Comparison of ENCODE assay signal across 14 mouse cellular contexts in the genomic region with DNA sequence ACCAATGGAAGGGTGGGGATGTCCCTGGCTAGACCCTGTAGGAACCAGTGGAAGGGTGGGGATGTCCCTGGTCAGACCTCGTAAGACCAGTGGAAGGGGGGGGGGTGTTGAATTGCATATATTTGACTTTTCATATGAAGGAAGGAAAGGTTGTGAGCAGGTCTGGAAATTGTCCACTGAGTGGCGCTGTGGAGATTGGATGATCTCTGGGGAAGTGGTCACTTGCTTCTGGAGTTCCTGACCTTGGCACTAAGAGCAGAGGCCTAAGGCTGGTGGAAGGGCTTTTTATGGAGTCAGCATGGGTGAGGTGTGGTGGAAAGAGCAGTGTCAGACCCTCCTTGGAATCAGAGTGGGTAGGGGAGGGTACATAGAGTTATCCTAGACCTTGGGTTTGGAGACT. TPM values are rescaled to one million over a fixed set of nuclear protein-coding genes. Genes with fewer than 3 reads are reported as not detected.
DNase-seq lines count a peak whose midpoint lies in the region; ATAC-seq and TF ChIP-seq lines count a peak whose summit lies in the region.
"Had no signal": no experiment of that assay in that cellular context is flagged by ENCODE, and none has a peak within 500 bp of the region (broad histone marks: within the 10 kb centered on the region; RNA-seq: fewer than 3 reads in every experiment).

No protein-coding gene starts in this region.

- H3K4me3 ChIP-seq in midbrain, embryonic 11.5 days (ENCODE audit: low read depth, low read length), result no peak overlapping the region
- H3K4me3 ChIP-seq in midbrain, embryonic 13.5 days (replicated peaks), result no peak overlapping the region
- no peak overlapping the region for H3K4me3 ChIP-seq in ES-E14 (ENCODE audit: insufficient read depth in 1 of 2, low read depth in 1 of 2, low read length in 2 of 2, poor library complexity in 1 of 2, severe bottlenecking in 1 of 2)
- H3K4me3 ChIP-seq: heart, embryonic 15.5 days had no signal

- H3K27me3 ChIP-seq in midbrain, embryonic 11.5 days (ENCODE audit: control insufficient read depth, insufficient read depth, low read length), result no peaks in the 10 kb centered on the region; the same call in 1 of the 2 replicates
- no peaks in the 10 kb centered on the region for H3K27me3 ChIP-seq in midbrain, embryonic 13.5 days
- H3K27me3 ChIP-seq: heart, embryonic 15.5 days had no signal

- no peaks in the 10 kb centered on the region for H3K4me1 ChIP-seq in midbrain, embryonic 11.5 days (ENCODE audit: control insufficient read depth, insufficient read depth, low read length)
- H3K4me1 ChIP-seq in midbrain, embryonic 13.5 days (replicated peaks), result peaks cover 7% of the 10 kb centered on the region; the same call in 1 of the 2 replicates
- H3K4me1 ChIP-seq in ES-E14 (ENCODE audit: control insufficient read depth in 2 of 2, insufficient read depth in 2 of 2, low read length in 2 of 2, poor library complexity in 1 of 2), result no peaks in the 10 kb centered on the region

- DNase-seq in heart, adult 11 months, result peak; percentile 84
- no peak for DNase-seq in heart, adult 9 months (ENCODE audit: low spot score in 2 of 2)
- DNase-seq in midbrain, embryonic 11.5 days (ENCODE audit: low spot score, missing footprints), result peak; percentile 76
- DNase-seq in ES-E14 (ENCODE audit: low read depth, low spot score), result peak; percentile 3
- DNase-seq in brain, adult 2 months (ENCODE audit: low read depth, low spot score), result peak; percentile 36
- no peak for DNase-seq in right cerebral cortex, postnatal 36 days (ENCODE audit: low spot score in 2 of 2)
- no peak for DNase-seq in left cerebral cortex, postnatal 4 days
- DNase-seq: kidney, adult 8-10 months; spleen, adult 18-20 months had no signal

- H3K9ac ChIP-seq in midbrain, embryonic 11.5 days (ENCODE audit: low read length), result no peak overlapping the region
- no peak overlapping the region for H3K9ac ChIP-seq in midbrain, embryonic 13.5 days (replicated peaks)
- no peak overlapping the region for H3K9ac ChIP-seq in ES-E14 (ENCODE audit: insufficient read depth, low read depth, low read length, poor library complexity, severe bottlenecking)
- H3K9ac ChIP-seq: heart, embryonic 15.5 days had no signal

- in situ Hi-C loops in ES-E14 (cut with MboI; ENCODE audit: low sequenced_read_pairs in 2 of 2, unreplicated experiment in 2 of 2), result no loop called here

- H3K27ac ChIP-seq in midbrain, embryonic 11.5 days (ENCODE audit: low read depth, low read length), result no peak overlapping the region
- H3K27ac ChIP-seq in midbrain, embryonic 13.5 days, result no peak overlapping the region
- H3K27ac ChIP-seq in ES-E14 (ENCODE audit: insufficient read depth, low read depth, low read length, poor library complexity, severe bottlenecking), result no peak overlapping the region
- H3K27ac ChIP-seq: heart, embryonic 15.5 days had no signal

- intact Hi-C loops in left cerebral cortex, postnatal 4 days (cut with DNase I), result no loop called here

- no peaks in the 10 kb centered on the region for H3K36me3 ChIP-seq in midbrain, embryonic 11.5 days (ENCODE audit: control insufficient read depth, insufficient read depth, low read length)
- no peaks in the 10 kb centered on the region for H3K36me3 ChIP-seq in midbrain, embryonic 13.5 days
- H3K36me3 ChIP-seq in ES-E14 (ENCODE audit: control insufficient read depth, insufficient read depth, low read length, poor library complexity, severe bottlenecking), result no peaks in the 10 kb centered on the region
- H3K36me3 ChIP-seq: heart, embryonic 15.5 days had no signal

- H3K9me3 ChIP-seq in midbrain, embryonic 11.5 days (ENCODE audit: control insufficient read depth, low read length), result no peaks in the 10 kb centered on the region
- no peaks in the 10 kb centered on the region for H3K9me3 ChIP-seq in midbrain, embryonic 13.5 days
- no peaks in the 10 kb centered on the region for H3K9me3 ChIP-seq in ES-E14 (ENCODE audit: control insufficient read depth, insufficient read depth, low read depth, low read length)
- H3K9me3 ChIP-seq: heart, embryonic 15.5 days had no signal

- no peak overlapping the region for H3K4me2 ChIP-seq in midbrain, embryonic 11.5 days
- H3K4me2 ChIP-seq in midbrain, embryonic 13.5 days (replicated peaks), result no peak overlapping the region
- H3K4me2 ChIP-seq: heart, embryonic 15.5 days had no signal

- WGBS in midbrain, embryonic 11.5 days, result 63% methylated on average over 2 of the region's 2 CpGs
- WGBS in midbrain, embryonic 13.5 days, result 75% methylated on average over 2 of the region's 2 CpGs

- no peak for ATAC-seq in midbrain, embryonic 11.5 days (ENCODE audit: low FRiP score)
- no peak for ATAC-seq in midbrain, embryonic 13.5 days

TF ChIP-seq in ES-E14, 5 proteins besides CTCF, POLR2A, EP300 and RAD21:
- TF ChIP-seq ZNF384 (IDR thresholded peaks at IDR 0.05; ENCODE audit: low read depth, low read length), result no peak
- no peak for TF ChIP-seq MAFK (IDR thresholded peaks at IDR 0.05; ENCODE audit: insufficient read depth, low read depth, low read length)
- no peak for TF ChIP-seq HCFC1 (IDR thresholded peaks at IDR 0.05; ENCODE audit: borderline replicate concordance, insufficient read depth, low read length)
- TF ChIP-seq CHD2 (IDR thresholded peaks at IDR 0.05; ENCODE audit: low read depth, low read length), result no peak
- no peak for TF ChIP-seq ZC3H11A (IDR thresholded peaks at IDR 0.05; ENCODE audit: borderline replicate concordance, low read depth, low read length)
TF ChIP-seq in ES-E14: peak in this region for 0.

RNA-seq across cellular contexts. Expression of gene 4930564D02Rik, which starts 27.8 kb away (rescaled TPM):
- polyA plus RNA-seq in midbrain, embryonic 11.5 days (2014; fragmentation: Nextera tagmentation; extraction: Ambion mirVana), result not detected in 2 replicates
- not detected in 2 replicates for polyA plus RNA-seq in midbrain, embryonic 13.5 days (2015; fragmentation: Nextera tagmentation; extraction: Ambion mirVana)
- not detected in 2 replicates for total RNA-seq in ES-E14 (2012; rRNA removed)
- not detected for total RNA-seq in left cerebral cortex, postnatal 4 days (2021)
- total RNA-seq: layer of hippocampus, postnatal 25 days; liver, adult 2 months had no signal
- polyA plus RNA-seq: heart, embryonic 15.5 days; liver, adult 2 months; neural tube, embryonic 14.5 days had no signal

RNA-seq across cellular contexts. Expression of gene Cttnbp2nl, which starts 41.5 kb away (rescaled TPM):
- 47.4 and 51.4 TPM in 2 replicates for polyA plus RNA-seq in midbrain, embryonic 11.5 days (2014; fragmentation: Nextera tagmentation; extraction: Ambion mirVana)
- 63.6 and 66.7 TPM in 2 replicates for polyA plus RNA-seq in midbrain, embryonic 13.5 days (2015; fragmentation: Nextera tagmentation; extraction: Ambion mirVana)
- total RNA-seq in ES-E14 (2012; rRNA removed), result 10.1 and 13.5 TPM in 2 replicates
- total RNA-seq in left cerebral cortex, postnatal 4 days (2021), result 10 to 100 TPM; 62.4 to 75.7 TPM

Comparison
In these comparisons a context has a peak if more than half of its experiments do, and no peak if none do; other contexts are left out.
1. DNase-seq: peak in heart, adult 11 months (single experiment), midbrain, embryonic 11.5 days (single experiment), ES-E14 (single experiment) and brain, adult 2 months (single experiment); none in heart, adult 9 months (0 of 2), right cerebral cortex, postnatal 36 days (0 of 2) and left cerebral cortex, postnatal 4 days (single experiment).